Mouse (Mus musculus) embryonic facial prominence, embryonic 12.5 days (tissue): ENCODE data around the gene Hist1h1c. TPM values are rescaled to one million over a fixed set of nuclear protein-coding genes. Genes with fewer than 3 reads are reported as not detected.
A peak's percentile ranks its signal among the peaks of the same experiment; 100 is the strongest.
"Not testable (repeated sequence)": the region's sequence is repeated elsewhere in the genome, so short reads cannot be mapped to it uniquely, and the experiment has no call there.

Experiments used
- ATAC-seq: fragments of 200-750 bp; cut with Nextera tagmentation; 2 replicates; pipeline ENCODE4 v1.8.0; 2017; ENCODE audit not compliant: insufficient number of reproducible peaks, insufficient read depth, low FRiP score, low TSS enrichment
- H3K27ac ChIP-seq: fragments of 300-500 bp; sonication (generic); 2 replicates; pipeline ENCODE4 v1.5.1; 2016; ENCODE audit warnings: mild to moderate bottlenecking
- H3K27me3 ChIP-seq: fragments of 300-500 bp; sonication (generic); 2 replicates; pipeline ENCODE4 v1.6.1; 2016; ENCODE audit warnings: mild to moderate bottlenecking, moderate library complexity
- H3K36me3 ChIP-seq: fragments of 300-500 bp; sonication (generic); 2 replicates; pipeline ENCODE4 v1.6.1; 2016; ENCODE audit warnings: mild to moderate bottlenecking
- H3K4me1 ChIP-seq: fragments of 300-500 bp; sonication (generic); 2 replicates; pipeline ENCODE4 v1.6.1; 2016
- H3K4me2 ChIP-seq: fragments of 300-500 bp; sonication (generic); replicated peaks from 2 replicates; pipeline ENCODE4 v1.6.1; 2016; ENCODE audit warnings: mild to moderate bottlenecking, moderate library complexity
- H3K4me3 ChIP-seq: fragments of 300-500 bp; sonication (generic); 2 replicates; pipeline ENCODE4 v1.5.1; 2016; ENCODE audit warnings: mild to moderate bottlenecking
- H3K9ac ChIP-seq: fragments of 300-500 bp; sonication (generic); 2 replicates; pipeline ENCODE4 v1.6.1; 2016; ENCODE audit warnings: mild to moderate bottlenecking, moderate library complexity
- H3K9me3 ChIP-seq: fragments of 300-500 bp; sonication (generic); 2 replicates; pipeline ENCODE4 v1.6.1; 2016; ENCODE audit warnings: mild to moderate bottlenecking, moderate library complexity
- WGBS: fragments of 180-500 bp; shearing (Covaris S2); methylation state at CpG from one replicate; pipeline ENCODE4 v1.1.7; 2016; 5-methylcytosine and 5-hydroxymethylcytosine counted together
- polyA plus RNA-seq: library from polyadenylated mRNA; unstranded; fragments of >200 nt; fragmentation: Nextera tagmentation; extraction: Ambion mirVana; gene quantifications from 2 replicates; pipeline ENCODE4 v1.2.1, GENCODE M21; 2016

Gene Hist1h1c
- polyA plus RNA-seq, 1 experiment from 2014 or later, result 22.8 TPM

- no peak overlapping the region for H3K4me2 ChIP-seq
- H3K9ac ChIP-seq, result no peak overlapping the region
- peak overlapping the region; percentile 90 for H3K27ac ChIP-seq
- no peaks in the 10 kb centered on the region for H3K9me3 ChIP-seq
- H3K36me3 ChIP-seq, result no peaks in the 10 kb centered on the region
- ATAC-seq, result no peak
- H3K4me1 ChIP-seq, result peaks cover 10% of the 10 kb centered on the region
- no peaks in the 10 kb centered on the region for H3K27me3 ChIP-seq
- WGBS, result 82% methylated on average over 3 of the region's 3 CpGs
- no peak overlapping the region for H3K4me3 ChIP-seq
These were observed 20.7 kb downstream of the Hist1h1c start for GRCm38 (mm10) chr13:23759251-23759771.

DNA sequence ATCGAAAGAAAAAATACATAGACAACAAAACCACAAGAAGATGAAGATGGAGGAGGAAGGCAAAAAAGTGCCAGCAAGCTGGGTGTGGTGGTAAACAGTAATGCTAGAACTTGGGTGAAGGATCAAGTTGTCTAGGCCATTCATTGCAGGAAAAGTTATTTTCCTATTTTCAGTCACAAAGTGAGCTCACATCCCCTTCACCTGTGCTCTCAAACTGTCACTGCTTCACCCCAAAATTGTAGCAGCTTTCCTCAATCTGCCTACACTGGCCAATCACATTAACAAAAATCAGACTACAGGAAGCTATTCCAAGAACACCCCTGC, 21.3 kb downstream of the Hist1h1c start:
- WGBS, result 68% methylated on average over 1 of the region's 1 CpGs
- Histone ChIP-seq H3K4me1 (peaks cover 14% of the 10 kb centered on the region), H3K27ac (peak overlapping the region; percentile 90), H3K27me3 (no peaks in the 10 kb centered on the region), H3K4me2 (peak overlapping the region; percentile 86), H3K4me3 (peak overlapping the region; percentile 43), H3K36me3 (no peaks in the 10 kb centered on the region), H3K9ac (peak overlapping the region; percentile 50; the same call in 1 of the 2 replicates), H3K9me3 (no peaks in the 10 kb centered on the region)
- no peak for ATAC-seq

DNA sequence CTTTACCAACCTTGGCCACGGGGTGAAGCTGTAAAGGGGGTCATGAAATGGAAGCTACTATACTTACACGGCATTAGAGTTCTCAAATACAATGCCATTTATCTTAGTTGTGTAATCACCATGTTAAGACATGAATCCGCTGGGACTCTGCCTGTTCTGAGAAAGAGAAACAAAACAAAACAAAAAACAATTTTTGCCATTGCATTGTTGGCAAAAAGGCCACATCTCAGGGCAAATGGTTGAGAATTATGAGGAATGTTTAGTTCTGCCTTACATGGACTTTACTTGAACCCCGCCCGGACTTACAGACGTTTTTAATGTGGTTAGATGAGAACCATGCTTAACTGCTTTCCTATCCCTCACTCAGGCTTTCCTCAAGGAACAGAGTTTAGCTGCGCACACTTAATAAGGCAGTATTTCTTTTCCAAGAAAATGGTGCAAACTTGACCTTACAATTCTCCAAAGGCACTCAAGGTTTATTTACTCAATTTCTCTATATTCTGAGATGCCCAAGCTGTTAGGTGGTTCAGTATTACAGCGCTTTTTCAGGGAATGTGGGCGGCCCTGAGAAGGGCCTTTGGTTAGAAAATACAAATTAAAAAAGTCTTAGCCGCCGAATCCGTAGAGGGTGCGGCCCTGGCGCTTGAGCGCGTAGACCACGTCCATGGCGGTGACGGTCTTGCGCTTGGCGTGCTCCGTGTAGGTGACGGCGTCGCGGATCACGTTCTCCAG, 21.8 kb downstream of the Hist1h1c start:
- Histone ChIP-seq H3K27me3 (no peaks in the 10 kb centered on the region), H3K4me3 (peak overlapping the region; percentile 43), H3K36me3 (no peaks in the 10 kb centered on the region), H3K27ac (peak overlapping the region; percentile 90), H3K9ac (peak overlapping the region; percentile 50), H3K4me2 (peak overlapping the region; percentile 86), H3K9me3 (no peaks in the 10 kb centered on the region), H3K4me1 (peaks cover 14% of the 10 kb centered on the region)
- no peak for ATAC-seq
- 2% methylated on average over 19 of the region's 27 CpGs for WGBS

DNA sequence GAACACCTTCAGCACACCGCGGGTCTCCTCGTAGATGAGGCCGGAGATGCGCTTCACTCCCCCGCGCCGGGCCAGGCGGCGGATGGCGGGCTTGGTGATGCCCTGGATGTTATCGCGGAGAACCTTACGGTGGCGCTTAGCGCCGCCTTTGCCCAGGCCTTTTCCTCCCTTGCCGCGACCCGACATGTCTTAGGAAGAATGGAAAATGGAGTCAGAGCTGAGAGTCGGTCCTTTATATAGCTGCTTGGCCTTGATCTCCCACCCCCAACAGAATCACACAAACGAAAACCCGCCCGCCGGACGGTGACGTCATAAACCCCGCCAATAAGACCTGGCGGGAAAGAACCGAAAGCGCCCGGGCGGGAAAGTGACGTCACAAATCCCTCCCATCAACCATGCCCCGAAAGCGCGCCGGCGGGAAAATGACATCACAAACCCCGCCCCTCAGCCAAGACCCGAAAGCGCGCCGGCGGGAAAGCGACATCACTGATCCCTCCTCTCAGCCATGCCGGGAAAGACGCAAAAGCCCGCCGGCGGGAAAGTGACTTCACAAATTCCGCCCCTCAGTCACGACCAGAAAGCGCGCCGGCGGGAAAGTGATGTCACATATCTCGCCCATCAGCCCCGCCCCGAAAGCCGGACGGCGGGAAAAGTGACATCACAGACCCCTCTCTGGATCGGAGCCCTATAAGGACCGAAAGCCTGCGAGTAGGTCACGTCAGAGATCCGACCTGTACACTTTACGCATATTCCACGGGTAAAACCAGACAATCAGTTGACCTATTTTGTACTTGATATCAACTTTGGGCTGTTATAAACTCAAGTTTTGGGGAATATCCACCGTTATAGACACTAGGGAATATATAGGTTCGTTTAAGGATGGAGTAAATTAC, 22.6 kb downstream of the Hist1h1c start, which contains the start of gene Hist1h4a:
Hist1h4a (minus strand) TSS at position 259 of the 893 bp plus-strand sequence.
- Histone ChIP-seq H3K4me3 (peak within 1 kb of the TSS; percentile 43), H3K4me1 (peaks cover 14% of the 10 kb centered on the region), H3K27ac (peak within 1 kb of the TSS; percentile 98), H3K36me3 (no peaks in the 10 kb centered on the region), H3K27me3 (no peaks in the 10 kb centered on the region), H3K9ac (peak within 1 kb of the TSS; percentile 56), H3K9me3 (no peaks in the 10 kb centered on the region), H3K4me2 (peak within 1 kb of the TSS; percentile 86)
- ATAC-seq, result peak; percentile 68
- WGBS, result under 1% methylated on average over 67 of the region's 72 CpGs

DNA sequence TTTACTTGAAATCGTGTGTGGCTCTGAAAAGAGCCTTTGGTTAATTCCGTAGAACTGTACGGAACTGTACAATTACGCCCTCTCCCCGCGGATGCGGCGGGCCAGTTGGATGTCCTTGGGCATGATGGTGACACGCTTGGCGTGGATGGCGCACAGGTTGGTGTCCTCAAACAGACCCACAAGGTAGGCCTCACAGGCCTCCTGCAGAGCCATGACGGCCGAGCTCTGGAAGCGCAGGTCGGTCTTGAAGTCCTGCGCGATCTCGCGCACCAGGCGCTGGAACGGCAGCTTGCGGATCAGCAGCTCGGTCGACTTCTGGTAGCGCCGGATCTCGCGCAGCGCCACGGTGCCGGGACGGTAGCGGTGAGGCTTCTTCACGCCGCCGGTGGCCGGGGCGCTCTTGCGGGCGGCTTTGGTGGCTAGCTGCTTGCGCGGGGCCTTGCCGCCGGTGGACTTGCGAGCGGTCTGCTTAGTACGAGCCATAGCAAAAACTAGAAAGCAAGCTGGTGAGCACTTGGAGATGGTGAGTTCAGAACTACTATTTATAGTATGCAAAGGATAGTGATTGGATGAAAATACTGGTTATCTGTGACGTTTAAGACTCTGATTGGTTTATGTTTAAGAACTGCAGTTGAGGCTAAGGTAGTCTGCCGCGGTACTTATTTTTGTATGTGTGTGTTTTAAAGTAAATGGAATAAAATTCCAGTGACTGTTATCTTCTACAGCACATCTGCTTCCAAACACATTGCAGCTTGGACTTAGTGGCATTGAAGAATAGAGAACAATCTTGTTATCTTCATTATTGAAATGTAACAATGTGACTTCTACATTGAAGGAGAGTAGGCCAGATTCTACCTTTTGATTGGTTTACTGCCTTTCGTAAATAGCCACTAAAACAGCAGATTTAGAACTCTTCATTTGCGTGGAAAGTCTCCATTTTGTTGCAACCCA, 23.5 kb downstream of the Hist1h1c start, which contains the start of gene Hist1h3a:
Hist1h3a (minus strand) TSS at position 516 of the 951 bp plus-strand sequence.
- H3K4me2 ChIP-seq, result peak within 1 kb of the TSS; percentile 86
- ATAC-seq, result peak; percentile 80
- H3K4me1 ChIP-seq, result peaks cover 14% of the 10 kb centered on the region
- H3K27me3 ChIP-seq, H3K9me3 ChIP-seq, H3K36me3 ChIP-seq: not testable (repeated sequence)
- H3K4me3 ChIP-seq, result peak within 1 kb of the TSS; percentile 59
- peak within 1 kb of the TSS; percentile 98 for H3K27ac ChIP-seq
- H3K9ac ChIP-seq, result peak within 1 kb of the TSS; percentile 56
- under 1% methylated on average over 31 of the region's 52 CpGs for WGBS

- no peak for ATAC-seq
- Histone ChIP-seq H3K4me3 (peak overlapping the region; percentile 59), H3K4me2 (peak overlapping the region; percentile 86), H3K9me3 (no peaks in the 10 kb centered on the region), H3K4me1 (peaks cover 14% of the 10 kb centered on the region), H3K27me3 (no peaks in the 10 kb centered on the region), H3K27ac (peak overlapping the region; percentile 98), H3K9ac (peak overlapping the region; percentile 53), H3K36me3 (no peaks in the 10 kb centered on the region)
- WGBS, result under 1% methylated on average over 10 of the region's 10 CpGs
These were observed 24.6 kb downstream of the Hist1h1c start for GRCm38 (mm10) chr13:23763242-23763585.

DNA sequence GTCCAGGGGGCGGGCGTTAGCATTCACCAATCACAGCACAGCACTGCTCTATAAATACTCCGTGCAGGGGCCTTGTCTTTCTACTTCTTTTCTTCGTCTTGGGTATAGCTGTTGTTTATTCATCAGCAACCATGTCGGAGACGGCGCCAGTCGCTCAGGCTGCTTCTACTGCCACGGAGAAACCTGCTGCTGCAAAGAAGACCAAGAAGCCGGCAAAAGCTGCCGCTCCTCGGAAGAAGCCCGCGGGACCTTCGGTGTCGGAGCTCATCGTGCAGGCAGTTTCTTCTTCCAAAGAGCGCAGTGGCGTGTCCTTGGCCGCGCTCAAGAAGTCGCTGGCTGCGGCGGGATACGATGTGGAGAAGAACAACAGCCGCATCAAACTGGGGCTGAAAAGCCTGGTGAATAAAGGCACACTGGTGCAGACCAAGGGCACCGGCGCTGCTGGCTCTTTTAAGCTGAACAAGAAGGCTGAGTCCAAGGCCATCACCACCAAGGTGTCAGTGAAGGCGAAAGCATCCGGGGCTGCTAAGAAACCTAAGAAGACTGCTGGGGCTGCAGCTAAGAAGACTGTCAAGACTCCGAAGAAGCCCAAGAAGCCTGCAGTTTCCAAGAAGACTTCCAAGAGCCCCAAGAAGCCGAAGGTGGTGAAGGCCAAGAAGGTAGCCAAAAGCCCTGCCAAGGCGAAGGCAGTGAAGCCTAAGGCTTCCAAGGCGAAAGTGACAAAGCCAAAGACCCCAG, 25.1 kb downstream of the Hist1h1c start, which contains the start of gene Hist1h1a:
Hist1h1a (plus strand) TSS at position 81 of the 738 bp plus-strand sequence.
- Histone ChIP-seq H3K4me3 (peak within 1 kb of the TSS; percentile 59), H3K36me3 (no peaks in the 10 kb centered on the region), H3K4me2 (peak within 1 kb of the TSS; percentile 86), H3K4me1 (peaks cover 14% of the 10 kb centered on the region), H3K27ac (peak within 1 kb of the TSS; percentile 98), H3K27me3 (no peaks in the 10 kb centered on the region), H3K9me3 (no peaks in the 10 kb centered on the region), H3K9ac (peak within 1 kb of the TSS; percentile 73)
- 3% methylated on average over 34 of the region's 34 CpGs for WGBS
- peak; percentile 74 for ATAC-seq

DNA sequence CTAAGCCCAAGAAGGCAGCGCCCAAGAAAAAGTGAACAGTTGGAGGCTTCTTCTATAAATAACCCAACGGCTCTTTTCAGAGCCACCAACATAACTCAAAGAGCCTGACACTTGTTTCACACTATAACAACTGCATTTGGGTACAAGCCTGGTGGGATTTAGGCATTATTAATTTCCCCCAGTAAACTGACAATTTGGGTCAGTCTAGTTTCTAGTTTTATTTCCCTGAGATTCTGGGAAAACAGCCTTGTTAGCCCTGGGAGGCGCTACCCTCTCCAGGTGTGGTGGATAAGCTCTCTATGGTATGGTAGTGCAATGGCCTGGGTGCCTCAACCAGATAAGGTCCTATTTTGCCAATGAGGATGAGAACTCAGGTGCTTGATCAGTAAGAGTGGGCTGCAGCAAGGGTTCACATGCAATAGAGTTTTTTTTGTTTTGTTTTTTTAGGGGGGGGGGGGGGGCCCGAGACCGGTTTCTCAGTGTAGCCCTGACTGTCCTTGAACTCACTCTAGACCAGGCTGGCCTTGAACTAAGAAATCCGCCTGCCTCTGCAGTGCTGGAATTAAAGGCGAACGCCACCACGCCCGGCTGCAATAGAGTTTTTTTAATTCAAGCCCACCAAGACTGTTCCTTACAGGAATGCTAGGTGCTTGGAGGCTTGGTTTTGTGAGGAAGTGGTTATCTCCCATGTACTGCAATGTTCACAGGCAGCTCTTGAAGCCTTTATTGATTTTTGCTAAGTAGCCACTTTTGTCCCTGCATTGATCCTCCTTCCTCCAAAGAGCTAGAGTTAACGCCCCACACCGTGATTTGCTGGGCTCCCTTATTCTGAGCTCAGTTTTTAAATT, 25.9 kb downstream of the Hist1h1c start:
- no peak for ATAC-seq
- Histone ChIP-seq H3K4me3 (peak overlapping the region; percentile 59), H3K9me3 (no peaks in the 10 kb centered on the region), H3K4me1 (peaks cover 14% of the 10 kb centered on the region), H3K9ac (peak overlapping the region; percentile 73), H3K4me2 (peak overlapping the region; percentile 86), H3K27ac (peak overlapping the region; percentile 98), H3K27me3 (no peaks in the 10 kb centered on the region), H3K36me3 (no peaks in the 10 kb centered on the region)
- 33% methylated on average over 12 of the region's 12 CpGs for WGBS

GRCm38 (mm10) chr13:23765172-23765513, 26.5 kb downstream of the Hist1h1c start:
- H3K27me3 ChIP-seq, result no peaks in the 10 kb centered on the region
- H3K9ac ChIP-seq, result no peak overlapping the region
- H3K4me3 ChIP-seq, result no peak overlapping the region
- peaks cover 10% of the 10 kb centered on the region for H3K4me1 ChIP-seq
- H3K36me3 ChIP-seq, result no peaks in the 10 kb centered on the region
- no peaks in the 10 kb centered on the region for H3K9me3 ChIP-seq
- 0 out of 2 replicates have a peak overlapping the region, but pooled peaks have one; percentile 86 for H3K4me2 ChIP-seq
- ATAC-seq, result no peak
- 80% methylated on average over 1 of the region's 1 CpGs for WGBS
- no peak overlapping the region for H3K27ac ChIP-seq

GRCm38 (mm10) chr13:23766772-23767171, 28.2 kb downstream of the Hist1h1c start:
- Histone ChIP-seq H3K27me3 (no peaks in the 10 kb centered on the region), H3K36me3 (no peaks in the 10 kb centered on the region), H3K27ac (no peak overlapping the region), H3K9ac (no peak overlapping the region), H3K4me2 (no peak overlapping the region), H3K9me3 (no peaks in the 10 kb centered on the region), H3K4me3 (no peak overlapping the region), H3K4me1 (peaks cover 7% of the 10 kb centered on the region; the same call in 1 of the 2 replicates)
- ATAC-seq, result no peak
